Mouse (Mus musculus): ENCODE data around the gene Ly6g6d. TPM values are rescaled to one million over a fixed set of nuclear protein-coding genes. Genes with fewer than 3 reads are reported as not detected.

Gene Ly6g6d
- polyA plus RNA-seq, 1 experiment = not detected

Other genes starting within 250 kb of the Ly6g6d start
- 18.5 and 20.3 TPM in 2 replicates for gene Stk19, start 241.1 kb downstream of the Ly6g6d start, polyA plus RNA-seq (2012; ENCODE audit: insufficient read depth, insufficient read length, missing spikeins)
- gene Dxo, start 241.0 kb downstream of the Ly6g6d start, polyA plus RNA-seq (2012; ENCODE audit: insufficient read depth, insufficient read length, missing spikeins) = 15.3 and 17.2 TPM in 2 replicates
- 15.1 and 24.6 TPM in 2 replicates for gene Skiv2l, start 227.9 kb downstream of the Ly6g6d start, polyA plus RNA-seq (2012; ENCODE audit: insufficient read depth, insufficient read length, missing spikeins)
- gene Nelfe, start 227.7 kb downstream of the Ly6g6d start, polyA plus RNA-seq (2012; ENCODE audit: insufficient read depth, insufficient read length, missing spikeins) = 25.0 and 41.5 TPM in 2 replicates
- 29.3 and 35.1 TPM in 2 replicates for gene Cfb, start 215.5 kb downstream of the Ly6g6d start, polyA plus RNA-seq (2012; ENCODE audit: insufficient read depth, insufficient read length, missing spikeins)
- gene Zbtb12, start 198.6 kb downstream of the Ly6g6d start, polyA plus RNA-seq (2012; ENCODE audit: insufficient read depth, insufficient read length, missing spikeins) = 3.0 and 3.3 TPM in 2 replicates
- gene Gm20547, start 196.0 kb downstream of the Ly6g6d start, polyA plus RNA-seq (2012; ENCODE audit: insufficient read depth, insufficient read length, missing spikeins) = not detected in 2 replicates
- gene C2, start 179.8 kb downstream of the Ly6g6d start, polyA plus RNA-seq (2012; ENCODE audit: insufficient read depth, insufficient read length, missing spikeins) = 6.0 and 12.4 TPM in 2 replicates
- 27.4 and 30.6 TPM in 2 replicates for gene Ehmt2, start 179.6 kb downstream of the Ly6g6d start, polyA plus RNA-seq (2012; ENCODE audit: insufficient read depth, insufficient read length, missing spikeins)
- not detected in 2 replicates for gene Slc44a4, start 163.6 kb downstream of the Ly6g6d start, polyA plus RNA-seq (2012; ENCODE audit: insufficient read depth, insufficient read length, missing spikeins)
- 9.1 and 10.2 TPM in 2 replicates for gene Neu1, start 146.8 kb downstream of the Ly6g6d start, polyA plus RNA-seq (2012; ENCODE audit: insufficient read depth, insufficient read length, missing spikeins)
- 5.2 and 26.8 TPM in 2 replicates for gene Hspa1b, start 118.8 kb downstream of the Ly6g6d start, polyA plus RNA-seq (2012; ENCODE audit: insufficient read depth, insufficient read length, missing spikeins)
- gene Gm20481, start 108.2 kb downstream of the Ly6g6d start, polyA plus RNA-seq (2012; ENCODE audit: insufficient read depth, insufficient read length, missing spikeins) = not detected in 2 replicates
- 6.3 and 18.9 TPM in 2 replicates for gene Hspa1a, start 105.9 kb downstream of the Ly6g6d start, polyA plus RNA-seq (2012; ENCODE audit: insufficient read depth, insufficient read length, missing spikeins)
- 0.48 and 0.71 TPM in 2 replicates for gene Hspa1l, start 105.4 kb downstream of the Ly6g6d start, polyA plus RNA-seq (2012; ENCODE audit: insufficient read depth, insufficient read length, missing spikeins)
- 22.4 and 29.8 TPM in 2 replicates for gene Lsm2, start 96.2 kb downstream of the Ly6g6d start, polyA plus RNA-seq (2012; ENCODE audit: insufficient read depth, insufficient read length, missing spikeins)
- 12.7 and 14.2 TPM in 2 replicates for gene Vars, start 77.1 kb downstream of the Ly6g6d start, polyA plus RNA-seq (2012; ENCODE audit: insufficient read depth, insufficient read length, missing spikeins)
- not detected in 2 replicates for gene Vwa7, start 61.5 kb downstream of the Ly6g6d start, polyA plus RNA-seq (2012; ENCODE audit: insufficient read depth, insufficient read length, missing spikeins)
- not detected in 2 replicates for gene Sapcd1, start 50.0 kb downstream of the Ly6g6d start, polyA plus RNA-seq (2012; ENCODE audit: insufficient read depth, insufficient read length, missing spikeins)
- gene Msh5, start 31.3 kb downstream of the Ly6g6d start, polyA plus RNA-seq (2012; ENCODE audit: insufficient read depth, insufficient read length, missing spikeins) = not detected in 2 replicates
- gene Clic1, start 28.1 kb downstream of the Ly6g6d start, polyA plus RNA-seq (2012; ENCODE audit: insufficient read depth, insufficient read length, missing spikeins) = 13.6 and 16.8 TPM in 2 replicates
- 9.4 and 11.6 TPM in 2 replicates for gene Ddah2, start 19.0 kb downstream of the Ly6g6d start, polyA plus RNA-seq (2012; ENCODE audit: insufficient read depth, insufficient read length, missing spikeins)
- not detected in 2 replicates for gene Ly6g6c, start 12.7 kb downstream of the Ly6g6d start, polyA plus RNA-seq (2012; ENCODE audit: insufficient read depth, insufficient read length, missing spikeins)
- gene Mpig6b, start 11.9 kb downstream of the Ly6g6d start, polyA plus RNA-seq (2012; ENCODE audit: insufficient read depth, insufficient read length, missing spikeins) = not detected in 2 replicates
- not detected in 2 replicates for gene Ly6g6e, start 1.2 kb downstream of the Ly6g6d start, polyA plus RNA-seq (2012; ENCODE audit: insufficient read depth, insufficient read length, missing spikeins)
- not detected in 2 replicates for gene Ly6g6f, start 7.5 kb upstream of the Ly6g6d start, polyA plus RNA-seq (2012; ENCODE audit: insufficient read depth, insufficient read length, missing spikeins)
- gene Abhd16a, start 11.2 kb upstream of the Ly6g6d start, polyA plus RNA-seq (2012; ENCODE audit: insufficient read depth, insufficient read length, missing spikeins) = 43.3 and 44.8 TPM in 2 replicates
- not detected in 2 replicates for gene Ly6g5c, start 30.2 kb upstream of the Ly6g6d start, polyA plus RNA-seq (2012; ENCODE audit: insufficient read depth, insufficient read length, missing spikeins)
- gene Ly6g5b, start 37.4 kb upstream of the Ly6g6d start, polyA plus RNA-seq (2012; ENCODE audit: insufficient read depth, insufficient read length, missing spikeins) = not detected in 2 replicates
- gene Gpank1, start 43.4 kb upstream of the Ly6g6d start, polyA plus RNA-seq (2012; ENCODE audit: insufficient read depth, insufficient read length, missing spikeins) = 7.9 and 12.8 TPM in 2 replicates
- gene Csnk2b, start 44.0 kb upstream of the Ly6g6d start, polyA plus RNA-seq (2012; ENCODE audit: insufficient read depth, insufficient read length, missing spikeins) = 138 and 147 TPM in 2 replicates
- gene D17H6S53E, start 48.3 kb upstream of the Ly6g6d start, polyA plus RNA-seq (2012; ENCODE audit: insufficient read depth, insufficient read length, missing spikeins) = 12.8 and 17.2 TPM in 2 replicates
- not detected in 2 replicates for gene Apom, start 54.0 kb upstream of the Ly6g6d start, polyA plus RNA-seq (2012; ENCODE audit: insufficient read depth, insufficient read length, missing spikeins)
- gene Bag6, start 57.1 kb upstream of the Ly6g6d start, polyA plus RNA-seq (2012; ENCODE audit: insufficient read depth, insufficient read length, missing spikeins) = 119 and 160 TPM in 2 replicates
- 42.9 and 81.7 TPM in 2 replicates for gene Prrc2a, start 86.8 kb upstream of the Ly6g6d start, polyA plus RNA-seq (2012; ENCODE audit: insufficient read depth, insufficient read length, missing spikeins)
- 10.5 and 14.3 TPM in 2 replicates for gene Aif1, start 98.0 kb upstream of the Ly6g6d start, polyA plus RNA-seq (2012; ENCODE audit: insufficient read depth, insufficient read length, missing spikeins)
- 12.2 and 16.4 TPM in 2 replicates for gene Lst1, start 110.4 kb upstream of the Ly6g6d start, polyA plus RNA-seq (2012; ENCODE audit: insufficient read depth, insufficient read length, missing spikeins)
- not detected in 2 replicates for gene Ltb, start 116.4 kb upstream of the Ly6g6d start, polyA plus RNA-seq (2012; ENCODE audit: insufficient read depth, insufficient read length, missing spikeins)
- not detected in 2 replicates for gene Tnf, start 123.9 kb upstream of the Ly6g6d start, polyA plus RNA-seq (2012; ENCODE audit: insufficient read depth, insufficient read length, missing spikeins)
- not detected in 2 replicates for gene Lta, start 127.3 kb upstream of the Ly6g6d start, polyA plus RNA-seq (2012; ENCODE audit: insufficient read depth, insufficient read length, missing spikeins)
- gene Gm16181, start 142.8 kb upstream of the Ly6g6d start, polyA plus RNA-seq (2012; ENCODE audit: insufficient read depth, insufficient read length, missing spikeins) = not detected in 2 replicates
- 2.7 and 4.0 TPM in 2 replicates for gene Atp6v1g2, start 155.6 kb upstream of the Ly6g6d start, polyA plus RNA-seq (2012; ENCODE audit: insufficient read depth, insufficient read length, missing spikeins)
- 5.2 and 6.7 TPM in 2 replicates for gene Nfkbil1, start 157.7 kb upstream of the Ly6g6d start, polyA plus RNA-seq (2012; ENCODE audit: insufficient read depth, insufficient read length, missing spikeins)
- gene Ddx39b, start 163.7 kb upstream of the Ly6g6d start, polyA plus RNA-seq (2012; ENCODE audit: insufficient read depth, insufficient read length, missing spikeins) = 50.5 and 57.9 TPM in 2 replicates
- gene H2-D1, start 184.7 kb upstream of the Ly6g6d start, polyA plus RNA-seq (2012; ENCODE audit: insufficient read depth, insufficient read length, missing spikeins) = 284 and 411 TPM in 2 replicates
- gene H2-Q1, start 242.3 kb upstream of the Ly6g6d start, polyA plus RNA-seq (2012; ENCODE audit: insufficient read depth, insufficient read length, missing spikeins) = 0.40 TPM in 1 of 2 replicates, not detected in the other

All from brown adipose tissue, adult 24 weeks (tissue).